Mouse (Mus musculus): ENCODE measurements around the gene Lgi2. TPM values are rescaled to one million over a fixed set of nuclear protein-coding genes. Genes with fewer than 3 reads are reported as not detected.

Gene Lgi2
- polyA plus RNA-seq, 1 experiment from 2014 or later: 0.89 TPM

GRCm38 (mm10) chr5:52565214-52565812 is 949 bp downstream of the Lgi2 start:
- peak overlapping the region; percentile 85 for H3K27ac ChIP-seq
- no peaks in the 10 kb centered on the region for H3K36me3 ChIP-seq (replicated peaks)
- DNase-seq (ENCODE audit: extremely low spot score, low spot score): no peak
- peaks cover 52% of the 10 kb centered on the region for H3K27me3 ChIP-seq (ENCODE audit: poor library complexity, severe bottlenecking)
- peak overlapping the region; percentile 72 for H3K4me3 ChIP-seq
- H3K9me3 ChIP-seq: peaks cover 13% of the 10 kb centered on the region
- H3K4me1 ChIP-seq: peaks cover 28% of the 10 kb centered on the region
- 3% methylated on average over 17 of the region's 17 CpGs for WGBS

- H3K9me3 ChIP-seq: peaks cover 13% of the 10 kb centered on the region
- H3K27ac ChIP-seq: no peak overlapping the region
- no peak for DNase-seq (ENCODE audit: extremely low spot score, low spot score)
- peaks cover 27% of the 10 kb centered on the region for H3K4me1 ChIP-seq
- H3K4me3 ChIP-seq: no peak overlapping the region
- peaks cover 52% of the 10 kb centered on the region for H3K27me3 ChIP-seq (ENCODE audit: poor library complexity, severe bottlenecking)
- 28% methylated on average over 3 of the region's 3 CpGs for WGBS
- H3K36me3 ChIP-seq (replicated peaks): no peaks in the 10 kb centered on the region
Observed at GRCm38 (mm10) chr5:52564351-52564750, 1.9 kb downstream of the Lgi2 start.

- Histone ChIP-seq H3K27ac (no peak overlapping the region), H3K4me3 (no peak overlapping the region), H3K4me1 (peaks cover 11% of the 10 kb centered on the region), H3K9me3 (no peaks in the 10 kb centered on the region), H3K27me3 (ENCODE audit: poor library complexity, severe bottlenecking) (peaks cover 29% of the 10 kb centered on the region), H3K36me3 (replicated peaks) (no peaks in the 10 kb centered on the region)
- DNase-seq (ENCODE audit: extremely low spot score, low spot score): no peak
- 92% methylated on average over 8 of the region's 8 CpGs for WGBS
Observed at GRCm38 (mm10) chr5:52560240-52560639, 6.0 kb downstream of the Lgi2 start.

- 72% methylated on average over 7 of the region's 7 CpGs for WGBS
- no peaks in the 10 kb centered on the region for H3K9me3 ChIP-seq
Observed at GRCm38 (mm10) chr5:52555526-52555925, 10.7 kb downstream of the Lgi2 start.

DNA sequence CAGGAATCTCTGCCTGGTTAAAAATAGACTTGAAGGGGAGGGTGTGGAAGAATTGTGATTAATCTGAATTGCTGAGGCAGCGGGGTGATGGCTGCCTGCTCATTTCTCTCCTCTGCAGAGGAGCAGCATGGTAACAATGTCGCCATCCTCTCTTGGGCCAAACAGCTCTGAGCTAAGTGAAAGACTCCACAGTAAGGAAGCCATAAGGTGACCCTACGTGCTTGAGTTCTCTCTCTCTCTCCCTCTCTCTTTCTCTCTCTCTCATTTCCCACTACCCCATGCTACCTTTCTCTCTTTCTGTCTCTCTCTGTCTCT is 15.0 kb downstream of the Lgi2 start:
- Histone ChIP-seq H3K4me3 (no peak overlapping the region), H3K36me3 (replicated peaks) (no peaks in the 10 kb centered on the region), H3K27ac (no peak overlapping the region), H3K27me3 (ENCODE audit: poor library complexity, severe bottlenecking) (no peaks in the 10 kb centered on the region), H3K4me1 (no peaks in the 10 kb centered on the region), H3K9me3 (no peaks in the 10 kb centered on the region)
- no peak for DNase-seq (ENCODE audit: extremely low spot score, low spot score)
- 84% methylated on average over 3 of the region's 3 CpGs for WGBS

More at GRCm38 (mm10) chr5:52555526-52555925, 10.7 kb downstream of the Lgi2 start:
- no peaks in the 10 kb centered on the region for H3K36me3 ChIP-seq (replicated peaks)
- no peaks in the 10 kb centered on the region for H3K4me1 ChIP-seq
- no peak for DNase-seq (ENCODE audit: extremely low spot score, low spot score)
- no peaks in the 10 kb centered on the region; the same call in 1 of the 2 replicates for H3K27me3 ChIP-seq (ENCODE audit: poor library complexity, severe bottlenecking)
- no peak overlapping the region for H3K27ac ChIP-seq
- no peak overlapping the region for H3K4me3 ChIP-seq

DNA sequence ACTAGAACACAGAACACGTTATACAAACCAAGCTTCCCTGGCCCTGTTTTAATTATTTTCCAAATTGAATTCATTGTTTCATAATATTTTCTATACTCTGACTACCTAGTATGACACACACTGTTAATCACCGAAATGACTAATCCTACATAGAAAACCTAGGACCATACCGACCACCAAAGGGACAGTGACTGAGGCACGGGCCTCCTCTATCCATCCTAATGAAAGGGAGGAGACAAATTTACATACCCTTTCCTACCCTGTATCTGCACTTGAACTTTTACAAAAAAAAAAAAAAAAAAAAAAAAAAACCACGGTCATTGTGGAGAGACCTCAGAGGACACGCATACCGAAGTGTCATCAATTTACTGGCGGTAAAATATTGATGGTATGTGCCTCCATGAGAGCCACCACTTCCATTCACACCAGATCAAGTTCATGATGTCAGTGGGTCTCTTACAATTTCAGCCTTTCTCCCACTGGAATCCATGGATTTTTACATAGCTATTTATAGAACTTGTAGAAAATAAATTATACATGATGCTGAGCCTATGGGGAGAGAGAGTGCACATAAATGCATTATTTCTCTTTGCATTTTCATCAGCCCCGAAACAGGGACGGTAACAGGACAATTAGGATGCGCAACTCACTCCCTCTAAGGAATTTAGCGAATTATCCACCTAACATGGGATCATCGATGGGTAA is 15.5 kb downstream of the Lgi2 start:
- DNase-seq (ENCODE audit: extremely low spot score, low spot score): no peak
- Histone ChIP-seq H3K27me3 (ENCODE audit: poor library complexity, severe bottlenecking) (no peaks in the 10 kb centered on the region), H3K36me3 (replicated peaks) (no peaks in the 10 kb centered on the region), H3K4me3 (no peak overlapping the region), H3K9me3 (no peaks in the 10 kb centered on the region), H3K4me1 (no peaks in the 10 kb centered on the region), H3K27ac (no peak overlapping the region)
- 90% methylated on average over 13 of the region's 13 CpGs for WGBS

DNA sequence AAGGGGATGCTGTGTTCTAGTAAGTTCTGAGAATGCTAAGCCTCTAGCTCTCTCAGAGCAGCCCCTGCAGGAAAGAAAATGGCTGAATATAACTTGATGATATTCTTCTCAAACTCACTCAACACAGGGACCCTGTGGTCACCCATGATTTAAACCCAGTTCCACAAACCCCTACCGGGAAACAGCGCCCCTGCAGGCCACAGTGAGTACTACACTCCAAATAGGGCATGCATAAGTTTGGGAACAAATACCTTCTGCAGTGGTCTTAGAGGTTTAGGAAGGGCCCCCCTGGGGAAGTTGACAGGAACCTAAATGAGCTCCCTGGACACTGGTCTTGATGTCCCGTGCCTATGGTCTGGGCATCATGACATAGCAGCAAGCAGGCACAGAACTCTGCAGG is 19.3 kb downstream of the Lgi2 start:
- no peaks in the 10 kb centered on the region for H3K9me3 ChIP-seq
- peaks cover 8% of the 10 kb centered on the region for H3K4me1 ChIP-seq
- no peak for DNase-seq (ENCODE audit: extremely low spot score, low spot score)
- no peaks in the 10 kb centered on the region for H3K36me3 ChIP-seq (replicated peaks)
- H3K4me3 ChIP-seq: no peak overlapping the region
- no peaks in the 10 kb centered on the region for H3K27me3 ChIP-seq (ENCODE audit: poor library complexity, severe bottlenecking)
- WGBS: 47% methylated on average over 3 of the region's 3 CpGs
- no peak overlapping the region for H3K27ac ChIP-seq

DNA sequence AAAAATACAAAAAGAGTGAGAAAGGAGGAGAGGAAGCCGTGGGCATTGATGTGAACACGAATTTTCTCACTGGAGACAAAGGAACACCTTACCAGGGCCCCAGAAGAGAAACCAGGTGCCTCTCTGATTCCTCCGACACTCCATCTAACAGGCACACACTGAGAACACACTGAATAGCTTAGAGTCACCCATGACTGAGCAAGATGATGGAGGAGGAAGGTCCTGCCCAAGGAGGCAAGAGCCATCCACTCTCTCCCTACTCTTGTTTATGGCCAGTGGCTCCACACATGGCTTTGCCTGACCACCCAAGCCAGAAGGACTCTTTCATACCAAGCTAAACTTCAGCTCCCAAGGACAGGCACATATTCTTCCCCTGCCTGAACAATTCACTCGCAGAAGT is 22.5 kb downstream of the Lgi2 start:
- peaks cover 8% of the 10 kb centered on the region for H3K4me1 ChIP-seq
- H3K9me3 ChIP-seq: no peaks in the 10 kb centered on the region
- no peak for DNase-seq (ENCODE audit: extremely low spot score, low spot score)
- no peaks in the 10 kb centered on the region for H3K27me3 ChIP-seq (ENCODE audit: poor library complexity, severe bottlenecking)
- WGBS: 82% methylated on average over 4 of the region's 4 CpGs
- no peaks in the 10 kb centered on the region for H3K36me3 ChIP-seq (replicated peaks)
- no peak overlapping the region for H3K27ac ChIP-seq
- H3K4me3 ChIP-seq: no peak overlapping the region

- 78% methylated on average over 3 of the region's 3 CpGs for WGBS
- no peak for DNase-seq (ENCODE audit: extremely low spot score, low spot score)
- Histone ChIP-seq H3K9me3 (no peaks in the 10 kb centered on the region), H3K36me3 (replicated peaks) (no peaks in the 10 kb centered on the region), H3K27me3 (ENCODE audit: poor library complexity, severe bottlenecking) (no peaks in the 10 kb centered on the region), H3K4me3 (no peak overlapping the region), H3K4me1 (peaks cover 14% of the 10 kb centered on the region), H3K27ac (no peak overlapping the region)
Observed at GRCm38 (mm10) chr5:52540186-52540585, 26.1 kb downstream of the Lgi2 start.

DNA sequence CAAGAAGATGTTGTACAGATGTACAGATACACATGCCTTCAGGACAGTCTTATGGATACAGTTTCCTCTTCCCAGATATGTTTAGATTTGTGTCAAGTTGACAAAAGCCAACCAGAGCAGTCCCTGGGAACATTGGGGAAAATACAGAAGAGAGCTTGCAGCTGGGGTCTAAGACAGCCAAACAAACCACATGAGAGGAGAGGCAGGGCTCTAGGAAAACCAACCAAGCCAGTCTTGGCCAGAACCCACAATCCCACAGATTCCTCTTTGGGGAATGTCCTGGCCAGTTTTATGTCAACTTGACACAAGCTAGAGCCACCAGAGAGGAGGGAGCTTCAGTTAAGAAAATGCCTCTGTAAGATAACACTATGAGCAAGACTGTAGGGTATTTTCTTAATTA is 26.8 kb downstream of the Lgi2 start:
- no peaks in the 10 kb centered on the region for H3K27me3 ChIP-seq (ENCODE audit: poor library complexity, severe bottlenecking)
- H3K36me3 ChIP-seq (replicated peaks): no peaks in the 10 kb centered on the region
- DNase-seq (ENCODE audit: extremely low spot score, low spot score): no peak
- no peak overlapping the region for H3K4me3 ChIP-seq
- no peak overlapping the region for H3K27ac ChIP-seq
- peaks cover 13% of the 10 kb centered on the region for H3K4me1 ChIP-seq
- no peaks in the 10 kb centered on the region for H3K9me3 ChIP-seq

- DNase-seq (ENCODE audit: extremely low spot score, low spot score): no peak
- H3K27me3 ChIP-seq (ENCODE audit: poor library complexity, severe bottlenecking): no peaks in the 10 kb centered on the region
- H3K36me3 ChIP-seq (replicated peaks): no peaks in the 10 kb centered on the region
- H3K4me1 ChIP-seq: 0 out of 2 replicates have a peak, but pooled peaks cover 10% of the 10 kb centered on the region
- H3K4me3 ChIP-seq: no peak overlapping the region
- WGBS: 84% methylated on average over 7 of the region's 7 CpGs
- no peaks in the 10 kb centered on the region for H3K9me3 ChIP-seq
- no peak overlapping the region for H3K27ac ChIP-seq
Observed at GRCm38 (mm10) chr5:52537024-52537423, 29.2 kb downstream of the Lgi2 start.

DNA sequence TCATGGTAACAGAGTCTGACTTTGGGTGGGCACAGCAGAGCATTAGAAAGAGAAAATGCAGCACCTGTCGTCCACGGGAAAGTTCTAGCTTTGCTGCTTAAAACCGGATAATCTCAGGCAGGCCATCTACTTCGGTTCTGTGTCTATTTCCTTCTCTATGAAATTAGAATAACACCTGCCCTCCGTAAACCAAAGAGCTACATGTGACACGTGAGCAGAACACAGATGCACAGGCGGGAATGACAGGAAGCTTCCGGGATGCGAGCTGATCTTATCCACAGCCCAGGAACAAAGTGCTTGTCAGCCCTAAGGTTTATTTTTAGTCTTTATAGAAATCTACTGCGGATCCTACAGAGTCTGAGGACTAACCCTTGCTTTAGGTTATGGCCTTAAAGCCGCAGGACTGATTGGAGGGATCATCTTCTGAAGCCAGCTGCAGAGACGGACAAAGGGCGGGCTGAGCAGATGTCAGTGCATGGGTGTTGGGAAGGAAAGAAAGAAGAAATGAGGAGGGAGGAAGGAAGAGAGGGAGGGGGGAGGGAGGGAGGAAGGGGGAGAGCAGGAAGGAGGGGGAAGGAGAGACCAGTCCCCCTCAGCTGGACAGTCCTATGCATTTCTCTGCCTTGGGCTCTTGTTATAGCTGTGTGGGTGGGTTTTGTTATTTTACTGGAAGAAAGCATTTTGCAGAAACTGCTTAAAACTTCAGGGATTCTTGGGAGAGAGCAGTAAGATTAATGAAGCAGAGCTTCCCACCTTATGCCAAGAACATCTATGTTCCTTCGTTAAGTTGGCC is 31.3 kb downstream of the Lgi2 start:
- no peak overlapping the region for H3K4me3 ChIP-seq
- H3K27ac ChIP-seq: no peak overlapping the region
- DNase-seq (ENCODE audit: extremely low spot score, low spot score): no peak
- no peaks in the 10 kb centered on the region for H3K9me3 ChIP-seq
- H3K36me3 ChIP-seq (replicated peaks): no peaks in the 10 kb centered on the region
- WGBS: 86% methylated on average over 14 of the region's 14 CpGs
- no peaks in the 10 kb centered on the region for H3K27me3 ChIP-seq (ENCODE audit: poor library complexity, severe bottlenecking)
- 0 out of 2 replicates have a peak, but pooled peaks cover 10% of the 10 kb centered on the region for H3K4me1 ChIP-seq

GRCm38 (mm10) chr5:52533705-52534104 is 32.6 kb downstream of the Lgi2 start:
- H3K27ac ChIP-seq: no peak overlapping the region
- H3K4me3 ChIP-seq: no peak overlapping the region
- no peaks in the 10 kb centered on the region for H3K36me3 ChIP-seq (replicated peaks)
- H3K9me3 ChIP-seq: no peaks in the 10 kb centered on the region
- 0 out of 2 replicates have a peak, but pooled peaks cover 10% of the 10 kb centered on the region for H3K4me1 ChIP-seq
- H3K27me3 ChIP-seq (ENCODE audit: poor library complexity, severe bottlenecking): no peaks in the 10 kb centered on the region
- WGBS: 91% methylated on average over 9 of the region's 9 CpGs
- no peak for DNase-seq (ENCODE audit: extremely low spot score, low spot score)
